Mouse (Mus musculus) testis, adult 2 months (tissue): ENCODE data around the gene Clcn3.

ENCODE experiments used
- CTCF ChIP-seq: fragments of 200-500 bp; IDR thresholded peaks from 2 replicates; pipeline ENCODE4 v1.5.1; 2012; ENCODE audit warnings: low read depth, mild to moderate bottlenecking, inconsistent platforms, low read length, moderate library complexity; ENCODE audit not compliant: control insufficient read depth, insufficient read depth, insufficient replicate concordance
- POLR2A ChIP-seq: fragments of 200-500 bp; IDR thresholded peaks from 2 replicates; pipeline ENCODE4 v1.6.1; 2012; ENCODE audit warnings: low read depth, mild to moderate bottlenecking, inconsistent platforms, low read length, moderate library complexity; ENCODE audit not compliant: control insufficient read depth

- no peak for TF ChIP-seq POLR2A
- no peak for TF ChIP-seq CTCF
These were observed 71.0 kb downstream of the Clcn3 start for GRCm38 (mm10) chr8:60912081-60912480.
